Mouse (Mus musculus) neural tube, embryonic 14.5 days (tissue): Measurements from ENCODE around the gene Mef2b. TPM values are rescaled to one million over a fixed set of nuclear protein-coding genes. Genes with fewer than 3 reads are reported as not detected.

ENCODE experiments used
- ATAC-seq: fragments of 200-750 bp; cut with Nextera tagmentation; 2 replicates; pipeline ENCODE4 v1.8.0; 2017; ENCODE audit warnings: low read depth, mild to moderate bottlenecking, moderate TSS enrichment, moderate library complexity
- H3K27ac ChIP-seq: fragments of 300-500 bp; sonication (generic); 2 replicates; pipeline ENCODE4 v1.5.1; 2014; ENCODE audit warnings: low read depth, mild to moderate bottlenecking, control low read depth, low read length, moderate library complexity, mixed read lengths
- H3K27me3 ChIP-seq: fragments of 300-500 bp; sonication (generic); 2 replicates; pipeline ENCODE4 v1.6.1; 2014; ENCODE audit warnings: low read length; ENCODE audit not compliant: control insufficient read depth, insufficient read depth
- H3K36me3 ChIP-seq: fragments of 300-500 bp; sonication (generic); 2 replicates; pipeline ENCODE4 v1.6.1; 2014; ENCODE audit warnings: low read length, mixed read lengths; ENCODE audit not compliant: control insufficient read depth, insufficient read depth
- H3K4me1 ChIP-seq: fragments of 300-500 bp; sonication (generic); 2 replicates; pipeline ENCODE4 v1.6.1; 2014; ENCODE audit warnings: low read length; ENCODE audit not compliant: control insufficient read depth, insufficient read depth
- H3K4me2 ChIP-seq: fragments of 300-500 bp; sonication (generic); 2 replicates; pipeline ENCODE4 v1.6.1; 2014; ENCODE audit warnings: mild to moderate bottlenecking, low read depth, low read length, control low read depth
- H3K4me3 ChIP-seq: fragments of 300-500 bp; sonication (generic); 2 replicates; pipeline ENCODE4 v1.5.1; 2014; ENCODE audit warnings: low read depth, low read length, control low read depth, mixed read lengths
- H3K9ac ChIP-seq: fragments of 300-500 bp; sonication (generic); replicated peaks from 2 replicates; pipeline ENCODE4 v1.6.1; 2014; ENCODE audit warnings: low read depth, mild to moderate bottlenecking, control low read depth, low read length, mixed read lengths
- H3K9me3 ChIP-seq: fragments of 300-500 bp; sonication (generic); 2 replicates; pipeline ENCODE4 v1.6.1; 2016; ENCODE audit warnings: low read length; ENCODE audit not compliant: control insufficient read depth
- WGBS: fragments of 180-500 bp; shearing (Covaris S2); extraction: QIAGEN DNeasy Blood & Tissue Kit; methylation state at CpG from one replicate; pipeline ENCODE4 v1.1.7; 2014; 5-methylcytosine and 5-hydroxymethylcytosine counted together
- polyA plus RNA-seq: library from polyadenylated mRNA; unstranded; fragments of >200 nt; fragmentation: Nextera tagmentation; extraction: Ambion mirVana; gene quantifications from 2 replicates; pipeline ENCODE4 v1.2.1, GENCODE M21; 2014

Gene Mef2b
- polyA plus RNA-seq, 1 experiment from 2014 or later = 0.72 TPM

DNA sequence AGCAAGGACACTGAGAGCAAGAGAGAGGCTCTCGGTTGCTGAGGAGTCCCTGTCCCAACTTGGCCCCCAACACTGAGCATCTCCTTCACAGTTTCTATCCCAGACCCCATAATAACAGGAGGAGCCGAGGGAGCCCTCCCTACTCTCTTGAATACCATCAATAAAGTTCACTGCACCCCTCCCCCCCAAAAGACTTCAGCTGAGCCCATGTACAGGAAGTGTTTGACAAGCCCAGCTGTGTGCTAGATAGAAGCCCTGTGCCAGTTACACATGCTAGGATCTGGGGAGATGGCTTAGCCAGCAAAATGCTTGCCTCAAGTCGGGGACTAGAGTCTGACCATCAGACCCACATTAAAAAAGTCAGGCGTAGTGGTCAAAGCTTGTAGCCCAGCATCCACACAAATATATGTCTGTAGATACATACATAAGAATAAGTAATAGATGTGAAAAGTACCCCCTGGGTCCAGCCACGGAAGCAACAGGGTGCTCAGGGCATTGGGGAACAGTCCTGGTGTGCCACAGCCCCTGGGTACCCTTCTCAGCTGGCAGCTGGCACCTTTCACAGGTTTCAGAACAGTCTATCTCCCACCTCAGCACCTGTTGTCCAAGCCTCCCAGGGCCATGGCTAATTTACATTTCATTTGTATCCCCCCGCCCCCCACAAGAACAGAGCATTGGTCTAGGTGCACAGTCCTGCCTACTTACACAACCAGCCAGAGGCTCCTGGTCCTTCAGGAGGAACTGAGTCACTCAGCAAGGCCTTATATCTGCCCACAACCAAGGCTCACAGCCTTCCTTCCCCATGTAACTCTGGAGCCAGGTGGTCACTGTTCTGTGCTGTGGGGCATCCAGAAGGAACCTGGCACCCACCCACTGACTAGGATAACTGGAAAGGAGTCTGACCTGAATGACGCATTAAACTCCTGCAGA lies 8.4 kb downstream of the Mef2b start:
- Histone ChIP-seq H3K27me3 (no peaks in the 10 kb centered on the region), H3K4me2 (no peak overlapping the region), H3K4me3 (no peak overlapping the region), H3K27ac (no peak overlapping the region), H3K4me1 (no peaks in the 10 kb centered on the region), H3K36me3 (peaks cover 14% of the 10 kb centered on the region), H3K9ac (no peak overlapping the region), H3K9me3 (no peaks in the 10 kb centered on the region)
- 87% methylated on average over 7 of the region's 7 CpGs for WGBS
- no peak for ATAC-seq

DNA sequence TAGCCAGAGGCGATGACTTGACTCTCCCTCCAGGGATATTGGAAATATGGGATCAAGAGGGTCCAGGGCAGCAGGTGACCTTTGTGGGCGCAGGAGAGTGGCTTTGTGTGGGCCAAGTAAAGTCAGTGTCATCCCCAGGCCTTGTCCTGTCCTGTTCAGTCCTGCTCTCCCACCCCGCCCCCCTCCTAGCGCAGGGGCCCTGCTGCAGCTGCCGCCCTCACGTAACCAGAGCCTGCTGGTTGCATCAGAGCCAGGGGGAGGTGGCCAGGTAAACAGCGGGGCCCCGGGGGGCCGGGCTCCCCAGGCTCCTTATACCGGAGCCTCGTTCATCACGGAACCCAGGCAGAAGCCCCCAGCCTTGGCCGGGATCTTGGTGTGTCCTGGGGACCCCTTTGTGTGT lies 10.6 kb downstream of the Mef2b start:
- H3K27ac ChIP-seq = no peak overlapping the region
- no peak overlapping the region for H3K4me2 ChIP-seq
- peaks cover 10% of the 10 kb centered on the region; the same call in 1 of the 2 replicates for H3K36me3 ChIP-seq
- no peak; the same call in 1 of the 2 replicates for ATAC-seq
- no peak overlapping the region for H3K9ac ChIP-seq
- WGBS = 18% methylated on average over 13 of the region's 13 CpGs
- no peaks in the 10 kb centered on the region for H3K9me3 ChIP-seq
- H3K27me3 ChIP-seq = no peaks in the 10 kb centered on the region
- H3K4me1 ChIP-seq = no peaks in the 10 kb centered on the region
- no peak overlapping the region for H3K4me3 ChIP-seq

DNA sequence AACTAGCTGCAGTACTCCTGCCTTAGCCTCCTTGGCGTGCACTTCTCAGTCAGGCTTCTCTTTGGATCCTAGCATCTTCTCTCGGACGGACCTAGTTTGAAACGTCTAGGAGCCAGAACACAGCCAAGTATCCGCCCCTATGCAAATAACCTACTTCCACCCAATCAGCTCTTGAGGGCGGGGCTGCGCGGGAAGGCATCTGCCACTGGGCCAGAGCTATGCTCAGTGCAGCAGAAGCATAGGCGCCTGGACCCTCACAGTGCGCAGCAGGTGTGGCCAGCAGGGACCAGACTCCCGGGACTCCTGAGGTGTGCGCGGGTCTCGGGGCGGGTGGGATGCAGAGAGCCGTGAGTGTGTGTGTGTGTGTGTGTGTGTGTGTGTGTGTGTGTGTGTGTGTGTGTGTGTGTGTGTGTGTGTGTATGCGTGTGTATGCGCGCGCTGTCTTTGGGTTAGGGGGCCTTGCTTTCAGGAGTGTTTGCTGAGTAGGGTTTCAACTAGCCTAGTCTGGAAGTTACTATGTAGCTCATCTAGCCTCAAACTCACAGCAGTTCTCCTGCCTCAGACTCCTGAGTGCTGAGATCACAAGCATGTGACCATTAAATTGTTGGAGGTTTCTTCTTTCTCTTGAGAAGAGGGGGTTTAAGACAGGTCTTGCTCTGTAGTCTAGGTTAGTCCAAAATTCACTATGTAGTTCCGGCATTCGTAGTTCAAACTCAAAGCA lies 13.2 kb downstream of the Mef2b start:
- 18% methylated on average over 22 of the region's 22 CpGs for WGBS
- no peaks in the 10 kb centered on the region for H3K27me3 ChIP-seq
- ATAC-seq = peak; percentile 91
- H3K36me3 ChIP-seq = no peaks in the 10 kb centered on the region
- H3K27ac ChIP-seq = no peak overlapping the region
- no peaks in the 10 kb centered on the region for H3K4me1 ChIP-seq
- H3K9me3 ChIP-seq = no peaks in the 10 kb centered on the region
- no peak overlapping the region for H3K4me3 ChIP-seq
- no peak overlapping the region; the same call in 1 of the 2 replicates for H3K4me2 ChIP-seq
- H3K9ac ChIP-seq = no peak overlapping the region

DNA sequence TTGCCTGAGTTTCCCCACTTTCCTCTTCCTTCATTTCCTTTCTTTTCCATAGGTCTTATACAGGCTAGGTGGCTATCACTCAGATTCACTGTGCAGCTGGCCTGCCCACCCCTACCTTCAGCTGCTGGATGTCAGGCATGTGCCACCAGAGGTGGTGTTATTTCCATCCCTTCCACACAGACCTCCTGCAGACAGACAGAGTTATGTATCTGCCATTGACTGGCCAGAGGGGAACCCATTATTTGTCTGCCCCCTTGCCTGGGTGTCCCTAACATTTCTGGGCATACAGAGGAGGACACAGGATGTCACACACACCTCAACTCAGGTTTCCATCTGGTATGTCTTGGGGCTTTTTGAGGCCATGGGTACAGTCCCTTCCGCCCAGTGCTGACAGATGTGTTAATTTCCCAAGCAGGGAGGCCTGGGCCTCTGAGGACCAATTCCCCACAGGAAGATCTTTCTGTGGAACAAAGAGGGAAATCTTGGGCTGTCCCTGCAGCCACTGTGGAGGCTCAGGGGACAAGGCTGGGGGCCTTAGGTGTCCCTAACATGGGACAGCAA lies 17.8 kb downstream of the Mef2b start:
- no peak for ATAC-seq
- no peaks in the 10 kb centered on the region for H3K9me3 ChIP-seq
- 92% methylated on average over 1 of the region's 1 CpGs for WGBS

DNA sequence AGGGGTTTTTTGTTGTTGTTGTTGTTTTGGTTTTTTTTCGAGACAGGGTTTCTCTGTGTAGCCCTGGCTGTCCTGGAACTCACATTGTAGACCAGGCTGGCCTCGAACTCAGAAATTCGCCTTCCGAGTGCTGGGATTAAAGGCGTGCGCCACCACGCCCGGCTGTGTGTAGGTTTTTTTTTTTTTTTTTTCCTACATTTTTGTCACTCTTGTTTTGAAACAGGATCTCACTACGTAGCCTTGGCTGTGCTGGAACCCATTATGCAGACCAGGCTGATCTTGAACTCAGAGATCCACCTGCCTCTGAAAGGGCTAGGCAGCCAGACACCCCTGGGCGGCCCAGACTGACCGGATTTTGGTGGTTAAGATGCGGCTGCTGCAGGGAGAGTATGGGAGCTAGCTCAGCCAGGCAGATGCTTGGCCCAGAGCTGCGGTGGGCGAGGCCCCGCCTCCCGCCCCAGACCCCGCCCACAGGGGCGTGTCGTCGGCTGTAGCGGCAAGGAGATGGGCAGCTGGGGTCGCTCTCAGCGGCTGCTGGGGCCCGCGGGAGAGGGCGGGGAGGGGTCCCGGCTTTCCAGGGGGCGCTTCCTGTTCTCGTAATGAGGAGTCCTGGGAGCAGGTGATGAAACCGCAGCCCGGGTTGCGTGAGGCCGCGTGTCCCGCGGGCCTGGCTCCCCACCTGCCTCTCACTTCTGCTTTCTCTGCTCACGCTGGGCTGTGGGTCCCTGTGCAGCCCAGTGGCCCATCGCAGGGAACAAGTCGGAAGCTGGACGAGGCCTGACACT lies 18.8 kb downstream of the Mef2b start:
- ATAC-seq = peak; percentile 94
- Histone ChIP-seq H3K27me3 (no peaks in the 10 kb centered on the region), H3K27ac (no peak overlapping the region), H3K9ac (peak overlapping the region; percentile 56), H3K36me3 (no peaks in the 10 kb centered on the region), H3K4me2 (peak overlapping the region; percentile 64), H3K4me1 (no peaks in the 10 kb centered on the region), H3K9me3 (no peaks in the 10 kb centered on the region), H3K4me3 (peak overlapping the region; percentile 39)
- 18% methylated on average over 35 of the region's 40 CpGs for WGBS

More for the DNA sequence above, 17.8 kb downstream of the Mef2b start:
- Histone ChIP-seq H3K4me1 (no peaks in the 10 kb centered on the region), H3K4me3 (no peak overlapping the region), H3K36me3 (no peaks in the 10 kb centered on the region), H3K4me2 (no peak overlapping the region), H3K9ac (no peak overlapping the region), H3K27me3 (no peaks in the 10 kb centered on the region), H3K27ac (no peak overlapping the region)

DNA sequence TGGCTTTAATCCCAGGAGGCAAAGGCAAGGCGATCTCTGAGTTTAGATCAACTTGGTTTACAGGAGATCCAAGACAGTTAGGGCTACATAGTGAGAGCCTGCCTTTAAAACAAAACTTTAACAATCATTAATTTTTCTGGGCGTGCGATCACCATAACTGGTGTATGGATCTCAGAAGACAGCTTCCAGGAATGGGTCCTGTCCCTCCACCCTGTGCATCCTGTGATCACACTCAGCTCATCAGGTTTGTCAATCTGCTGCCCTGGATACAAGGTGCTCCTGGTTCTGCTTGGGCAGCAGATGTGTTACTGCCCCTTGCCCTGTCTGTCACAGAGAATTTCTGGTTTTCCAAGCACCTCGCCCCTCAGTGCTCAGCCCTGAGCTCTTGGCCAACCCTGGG lies 19.7 kb downstream of the Mef2b start:
- H3K4me2 ChIP-seq = peak overlapping the region; percentile 64; the same call in 1 of the 2 replicates
- WGBS = 86% methylated on average over 4 of the region's 4 CpGs
- no peaks in the 10 kb centered on the region for H3K36me3 ChIP-seq
- no peak overlapping the region for H3K9ac ChIP-seq
- H3K9me3 ChIP-seq = no peaks in the 10 kb centered on the region
- no peaks in the 10 kb centered on the region for H3K4me1 ChIP-seq
- H3K4me3 ChIP-seq = no peak overlapping the region
- ATAC-seq = no peak
- no peak overlapping the region for H3K27ac ChIP-seq
- no peaks in the 10 kb centered on the region for H3K27me3 ChIP-seq

DNA sequence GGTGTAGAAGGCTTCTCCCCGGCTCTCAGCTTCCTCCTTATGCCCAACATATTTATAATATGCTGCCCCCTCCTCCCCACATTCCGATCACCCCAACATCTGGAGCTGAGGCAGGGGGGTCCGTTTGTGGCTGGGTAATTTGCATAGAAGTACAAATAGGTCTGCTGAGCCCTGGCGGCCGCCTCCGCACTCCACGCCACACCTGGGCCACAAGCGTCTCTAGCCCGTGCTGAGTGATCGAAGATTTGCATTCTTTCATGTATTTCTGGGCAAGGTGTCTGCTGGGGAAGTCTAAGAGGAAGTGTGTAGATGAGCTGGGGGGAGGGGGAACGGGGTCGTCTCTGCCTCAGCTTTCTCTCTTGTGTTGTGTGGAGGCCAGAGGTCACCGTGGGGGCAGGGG lies 20.5 kb downstream of the Mef2b start:
- H3K36me3 ChIP-seq = no peaks in the 10 kb centered on the region
- no peak overlapping the region for H3K4me2 ChIP-seq
- no peaks in the 10 kb centered on the region for H3K4me1 ChIP-seq
- no peaks in the 10 kb centered on the region for H3K27me3 ChIP-seq
- no peak for ATAC-seq
- no peaks in the 10 kb centered on the region for H3K9me3 ChIP-seq
- no peak overlapping the region for H3K9ac ChIP-seq
- H3K27ac ChIP-seq = no peak overlapping the region
- H3K4me3 ChIP-seq = no peak overlapping the region
- WGBS = 71% methylated on average over 13 of the region's 13 CpGs

DNA sequence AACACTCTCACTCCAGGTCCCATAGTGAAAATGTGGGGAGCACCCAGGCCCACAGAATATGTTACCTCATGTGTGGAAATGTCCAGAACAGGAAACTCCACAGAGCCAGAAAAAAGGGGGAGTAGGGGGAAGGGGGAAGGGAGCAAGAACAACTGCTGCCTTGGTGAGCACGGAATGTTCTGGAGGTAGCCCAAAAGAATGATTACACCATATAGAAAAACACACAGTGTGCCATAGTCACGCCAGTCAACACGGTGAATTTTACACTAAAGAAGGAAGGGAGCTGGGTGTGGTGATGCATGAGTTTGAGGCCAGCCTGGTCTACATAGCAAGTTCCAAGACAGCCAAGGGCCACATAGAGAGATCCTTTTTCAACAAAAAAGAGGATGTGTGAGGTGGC lies 23.8 kb downstream of the Mef2b start:
- H3K4me1 ChIP-seq = no peaks in the 10 kb centered on the region
- H3K4me3 ChIP-seq = no peak overlapping the region
- H3K36me3 ChIP-seq = no peaks in the 10 kb centered on the region
- WGBS = 87% methylated on average over 3 of the region's 3 CpGs
- no peaks in the 10 kb centered on the region for H3K9me3 ChIP-seq
- no peak overlapping the region for H3K4me2 ChIP-seq
- H3K27me3 ChIP-seq = peaks cover 8% of the 10 kb centered on the region
- ATAC-seq = no peak
- H3K9ac ChIP-seq = no peak overlapping the region
- H3K27ac ChIP-seq = no peak overlapping the region
